Mouse (Mus musculus): ENCODE measurements around the gene Rps6kb1. TPM values are rescaled to one million over a fixed set of nuclear protein-coding genes. Genes with fewer than 3 reads are reported as not detected.

Rps6kb1 gene
- polyA plus RNA-seq, 1 experiment from 2014 or later, result 66.4 TPM

DNA sequence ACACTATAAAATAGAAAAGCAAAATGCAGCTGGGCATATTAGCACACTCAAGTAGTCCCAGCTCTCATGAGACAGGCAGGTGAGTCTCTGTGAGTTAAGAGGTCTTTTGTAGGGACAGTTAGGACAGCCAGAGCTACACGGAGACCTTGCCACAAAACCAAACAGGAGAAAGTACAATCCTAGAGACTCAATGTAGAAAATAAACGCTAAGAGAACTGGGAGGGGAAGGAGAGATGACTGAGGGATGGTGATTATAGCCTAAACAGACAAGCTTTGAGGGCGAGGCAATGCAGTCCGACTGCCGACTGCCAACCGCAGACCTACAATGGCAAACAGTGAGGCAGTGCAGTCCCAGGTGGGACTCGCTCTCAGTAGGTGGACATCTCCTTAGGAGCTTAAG, 43.2 kb upstream of the Rps6kb1 start:
- 42% methylated on average over 7 of the region's 7 CpGs for WGBS
- no peak overlapping the region for H3K4me2 ChIP-seq (ENCODE audit: low read depth, low read length, severe bottlenecking)
- no peak overlapping the region for H3K4me3 ChIP-seq (ENCODE audit: low read depth, low read length)
- H3K4me1 ChIP-seq (replicated peaks; ENCODE audit: control insufficient read depth, insufficient read depth, low read length), result no peaks in the 10 kb centered on the region
- H3K9me3 ChIP-seq (ENCODE audit: control insufficient read depth, low read length), result no peaks in the 10 kb centered on the region
- H3K27me3 ChIP-seq (ENCODE audit: control insufficient read depth, insufficient read depth, low read length), result no peaks in the 10 kb centered on the region
- ATAC-seq (replicated peaks; ENCODE audit: low FRiP score) (no peak), DNase-seq (ENCODE audit: low spot score) (no peak)
- no peak overlapping the region for H3K9ac ChIP-seq (ENCODE audit: low read length)
- H3K27ac ChIP-seq (ENCODE audit: low read depth, low read length), result no peak overlapping the region
- H3K36me3 ChIP-seq (ENCODE audit: control insufficient read depth, insufficient read depth, low read length), result no peaks in the 10 kb centered on the region

GRCm38 (mm10) chr11:86586868-86587792, 42.5 kb upstream of the Rps6kb1 start:
- WGBS, result 16% methylated on average over 15 of the region's 15 CpGs
- Histone ChIP-seq H3K36me3 (ENCODE audit: control insufficient read depth, insufficient read depth, low read length) (no peaks in the 10 kb centered on the region), H3K27me3 (ENCODE audit: control insufficient read depth, insufficient read depth, low read length) (no peaks in the 10 kb centered on the region), H3K4me1 (replicated peaks; ENCODE audit: control insufficient read depth, insufficient read depth, low read length) (no peaks in the 10 kb centered on the region), H3K4me2 (ENCODE audit: low read depth, low read length, severe bottlenecking) (peak overlapping the region; percentile 18; the same call in 1 of the 2 replicates), H3K4me3 (ENCODE audit: low read depth, low read length) (no peak overlapping the region), H3K9ac (ENCODE audit: low read length) (no peak overlapping the region), H3K9me3 (ENCODE audit: control insufficient read depth, low read length) (no peaks in the 10 kb centered on the region), H3K27ac (ENCODE audit: low read depth, low read length) (no peak overlapping the region)
- ATAC-seq (replicated peaks; ENCODE audit: low FRiP score) (no peak), DNase-seq (ENCODE audit: low spot score) (no peak)

DNA sequence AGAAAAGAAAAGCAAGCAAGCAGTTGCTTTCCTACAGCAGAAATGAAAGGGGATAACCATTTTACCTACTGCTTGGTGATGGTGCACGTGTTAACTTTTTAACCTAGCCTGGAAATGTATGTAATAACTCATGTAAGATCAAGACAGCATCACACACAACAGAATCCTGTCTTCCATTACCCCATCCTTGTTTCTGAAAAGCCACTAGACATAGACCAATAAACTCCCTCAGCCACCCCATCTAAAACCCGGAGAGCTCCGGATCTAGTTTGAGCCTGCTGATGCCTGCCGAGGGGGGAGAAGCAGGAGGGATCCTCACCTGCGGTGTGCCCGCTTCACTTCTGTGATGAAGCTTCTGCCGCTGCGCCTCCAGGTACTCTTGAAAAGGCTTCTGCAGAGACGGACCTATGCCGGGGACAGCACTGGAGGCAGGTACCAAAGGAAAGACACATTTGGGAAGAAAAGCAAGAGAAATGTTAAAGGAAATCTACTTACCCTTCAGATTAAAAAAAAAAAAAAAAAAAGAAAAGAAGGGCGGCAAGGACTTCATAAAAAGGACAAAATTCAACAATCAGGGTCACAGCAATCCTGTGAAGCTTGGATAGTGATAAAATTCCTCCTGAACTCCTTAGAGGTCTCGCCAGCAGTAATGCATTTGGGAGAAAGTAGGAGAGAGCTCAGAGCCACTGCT, 41.7 kb upstream of the Rps6kb1 start:
- Histone ChIP-seq H3K27ac (ENCODE audit: low read depth, low read length) (no peak overlapping the region), H3K9me3 (ENCODE audit: control insufficient read depth, low read length) (no peaks in the 10 kb centered on the region), H3K36me3 (ENCODE audit: control insufficient read depth, insufficient read depth, low read length) (no peaks in the 10 kb centered on the region), H3K4me3 (ENCODE audit: low read depth, low read length) (no peak overlapping the region), H3K27me3 (ENCODE audit: control insufficient read depth, insufficient read depth, low read length) (no peaks in the 10 kb centered on the region), H3K4me1 (replicated peaks; ENCODE audit: control insufficient read depth, insufficient read depth, low read length) (no peaks in the 10 kb centered on the region), H3K4me2 (ENCODE audit: low read depth, low read length, severe bottlenecking) (no peak overlapping the region), H3K9ac (ENCODE audit: low read length) (no peak overlapping the region)
- DNase-seq (ENCODE audit: low spot score) (no peak), ATAC-seq (replicated peaks; ENCODE audit: low FRiP score) (no peak)
- 23% methylated on average over 12 of the region's 12 CpGs for WGBS

DNA sequence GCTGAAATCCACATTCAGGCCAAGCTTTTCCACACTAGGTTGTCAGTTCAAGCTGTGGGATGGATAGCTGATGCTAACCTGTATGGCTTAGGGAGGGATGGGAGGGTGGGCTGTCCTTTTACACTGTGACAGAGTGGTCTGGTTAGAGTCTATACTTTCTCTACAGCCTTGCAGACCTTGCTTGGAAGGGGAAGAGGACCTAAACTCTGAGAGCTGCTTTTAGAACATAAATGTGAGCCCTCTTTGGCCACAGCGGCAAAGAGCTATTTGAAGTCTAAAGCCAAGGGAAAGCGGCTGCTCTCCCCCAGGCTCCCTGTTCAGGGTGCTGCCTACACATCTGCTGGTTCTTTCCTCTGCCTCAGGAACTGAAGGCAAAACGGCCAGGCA, 41.0 kb upstream of the Rps6kb1 start:
- no peak overlapping the region for H3K4me2 ChIP-seq (ENCODE audit: low read depth, low read length, severe bottlenecking)
- no peak overlapping the region for H3K27ac ChIP-seq (ENCODE audit: low read depth, low read length)
- no peak overlapping the region for H3K4me3 ChIP-seq (ENCODE audit: low read depth, low read length)
- H3K9ac ChIP-seq (ENCODE audit: low read length), result no peak overlapping the region
- DNase-seq (ENCODE audit: low spot score) (no peak), ATAC-seq (replicated peaks; ENCODE audit: low FRiP score) (no peak)
- no peaks in the 10 kb centered on the region for H3K4me1 ChIP-seq (replicated peaks; ENCODE audit: control insufficient read depth, insufficient read depth, low read length)
- H3K27me3 ChIP-seq (ENCODE audit: control insufficient read depth, insufficient read depth, low read length), result no peaks in the 10 kb centered on the region
- no peaks in the 10 kb centered on the region for H3K36me3 ChIP-seq (ENCODE audit: control insufficient read depth, insufficient read depth, low read length)
- H3K9me3 ChIP-seq (ENCODE audit: control insufficient read depth, low read length), result no peaks in the 10 kb centered on the region
- WGBS, result 39% methylated on average over 3 of the region's 3 CpGs

DNA sequence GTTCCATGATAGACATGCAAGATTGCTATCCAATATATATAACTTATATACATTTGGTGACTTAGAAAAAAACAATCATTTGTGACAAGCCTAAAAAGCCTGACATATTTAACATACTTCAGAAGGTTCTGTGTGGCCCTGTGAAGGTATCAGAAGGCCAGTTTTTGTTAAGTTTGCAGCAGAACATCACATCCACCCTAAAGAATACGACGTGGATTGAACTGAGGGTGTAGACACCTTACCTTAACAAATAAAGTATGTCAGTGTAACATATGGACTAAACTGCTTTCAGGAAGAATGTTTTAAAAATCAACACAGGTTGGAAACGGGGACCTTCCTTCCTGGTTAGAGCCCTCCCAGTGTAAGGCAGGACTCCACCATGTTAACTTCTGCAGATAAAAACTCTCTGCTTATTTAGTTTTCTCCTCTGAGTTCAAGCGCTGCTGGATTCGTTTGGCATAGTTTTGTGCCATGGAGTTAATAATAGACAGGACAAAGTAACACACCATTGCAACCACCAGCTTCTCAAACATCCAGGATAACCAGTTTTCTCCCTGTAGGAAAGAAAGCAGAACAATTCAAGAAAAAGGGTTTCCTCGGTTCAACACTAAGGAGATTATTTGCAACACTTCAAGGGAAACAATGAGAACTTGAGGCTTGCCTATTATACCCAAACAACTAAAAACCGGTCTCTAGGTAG, 40.4 kb upstream of the Rps6kb1 start:
- WGBS, result 68% methylated on average over 7 of the region's 7 CpGs
- Histone ChIP-seq H3K4me3 (ENCODE audit: low read depth, low read length) (no peak overlapping the region), H3K36me3 (ENCODE audit: control insufficient read depth, insufficient read depth, low read length) (no peaks in the 10 kb centered on the region), H3K4me1 (replicated peaks; ENCODE audit: control insufficient read depth, insufficient read depth, low read length) (no peaks in the 10 kb centered on the region), H3K9ac (ENCODE audit: low read length) (no peak overlapping the region), H3K27me3 (ENCODE audit: control insufficient read depth, insufficient read depth, low read length) (no peaks in the 10 kb centered on the region), H3K27ac (ENCODE audit: low read depth, low read length) (no peak overlapping the region), H3K9me3 (ENCODE audit: control insufficient read depth, low read length) (no peaks in the 10 kb centered on the region), H3K4me2 (ENCODE audit: low read depth, low read length, severe bottlenecking) (no peak overlapping the region)
- no peak for DNase-seq (ENCODE audit: low spot score)
- no peak for ATAC-seq (replicated peaks; ENCODE audit: low FRiP score)

DNA sequence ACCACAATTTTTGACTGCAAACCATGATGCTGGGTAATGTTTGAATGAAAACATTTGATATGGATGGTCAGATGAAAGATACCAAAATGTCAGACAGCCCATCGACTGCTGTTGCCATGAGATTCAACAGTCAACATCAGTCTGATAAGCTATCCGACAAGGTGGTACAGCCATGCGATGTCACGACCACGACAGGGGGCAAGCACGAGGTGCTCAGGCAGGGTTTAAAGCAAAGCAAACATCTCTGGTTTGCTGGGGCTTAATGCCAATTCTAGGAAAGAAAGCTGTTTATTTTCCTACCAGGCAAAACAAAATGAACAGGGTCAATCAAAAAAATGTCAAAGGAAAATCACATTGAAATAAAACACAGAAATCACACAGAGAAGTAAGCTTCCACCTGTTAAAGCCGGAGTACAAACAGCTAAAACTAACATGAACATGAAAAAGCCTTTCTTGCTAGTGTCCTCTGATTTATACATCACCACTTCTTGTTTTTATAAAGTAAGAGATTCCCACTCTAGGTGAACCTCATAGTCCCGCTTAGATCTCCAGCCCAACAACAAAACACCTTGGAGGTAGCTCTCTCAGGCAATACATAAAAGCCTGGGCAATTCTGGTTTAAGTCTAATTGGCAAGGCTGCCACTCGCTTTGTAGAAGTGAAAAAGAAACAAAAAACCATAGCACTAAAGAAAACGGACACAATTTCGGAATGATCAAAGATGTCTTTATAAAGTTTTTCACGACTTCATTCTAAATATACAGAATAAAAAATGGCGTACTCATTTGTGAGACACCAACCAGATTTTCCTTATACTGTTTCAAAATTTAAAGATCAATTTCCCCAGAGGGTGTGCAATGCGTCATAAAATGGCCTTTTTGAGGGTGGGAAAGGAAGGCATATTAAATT, 39.6 kb upstream of the Rps6kb1 start:
- 91% methylated on average over 14 of the region's 14 CpGs for WGBS
- Histone ChIP-seq H3K4me2 (ENCODE audit: low read depth, low read length, severe bottlenecking) (no peak overlapping the region), H3K9me3 (ENCODE audit: control insufficient read depth, low read length) (no peaks in the 10 kb centered on the region), H3K27ac (ENCODE audit: low read depth, low read length) (no peak overlapping the region), H3K36me3 (ENCODE audit: control insufficient read depth, insufficient read depth, low read length) (no peaks in the 10 kb centered on the region), H3K27me3 (ENCODE audit: control insufficient read depth, insufficient read depth, low read length) (no peaks in the 10 kb centered on the region), H3K9ac (ENCODE audit: low read length) (no peak overlapping the region), H3K4me3 (ENCODE audit: low read depth, low read length) (no peak overlapping the region), H3K4me1 (replicated peaks; ENCODE audit: control insufficient read depth, insufficient read depth, low read length) (no peaks in the 10 kb centered on the region)
- no peak for ATAC-seq (replicated peaks; ENCODE audit: low FRiP score)
- no peak for DNase-seq (ENCODE audit: low spot score)

DNA sequence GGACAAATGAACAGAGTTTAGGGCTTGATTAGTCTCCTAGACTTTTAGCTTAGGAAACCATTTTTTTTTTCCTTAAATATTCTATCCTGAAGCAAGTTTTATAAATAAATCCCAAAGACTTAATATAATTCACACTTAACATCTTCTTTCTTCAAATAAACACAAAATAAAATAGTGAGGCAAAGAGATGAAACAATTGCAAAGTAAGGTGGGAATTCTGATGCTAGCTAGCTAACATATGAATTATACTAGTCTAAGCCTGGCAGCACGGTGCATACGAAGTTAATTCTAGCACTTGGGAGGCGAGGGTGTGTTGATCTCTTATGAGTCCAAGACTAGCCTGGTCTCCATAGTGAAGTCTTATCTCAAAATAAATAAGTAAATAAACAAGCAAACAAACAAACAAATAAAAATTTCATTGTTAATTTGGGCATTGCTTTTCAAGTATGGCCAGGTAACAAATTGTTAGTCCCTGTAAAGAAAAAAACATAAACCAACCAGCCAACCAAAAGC, 38.8 kb upstream of the Rps6kb1 start:
- 88% methylated on average over 3 of the region's 3 CpGs for WGBS
- H3K27me3 ChIP-seq (ENCODE audit: control insufficient read depth, insufficient read depth, low read length), result no peaks in the 10 kb centered on the region
- no peaks in the 10 kb centered on the region for H3K9me3 ChIP-seq (ENCODE audit: control insufficient read depth, low read length)
- no peak for ATAC-seq (replicated peaks; ENCODE audit: low FRiP score)
- no peaks in the 10 kb centered on the region for H3K4me1 ChIP-seq (replicated peaks; ENCODE audit: control insufficient read depth, insufficient read depth, low read length)
- H3K27ac ChIP-seq (ENCODE audit: low read depth, low read length), result no peak overlapping the region
- no peak overlapping the region for H3K4me2 ChIP-seq (ENCODE audit: low read depth, low read length, severe bottlenecking)
- no peak for DNase-seq (ENCODE audit: low spot score)
- H3K9ac ChIP-seq (ENCODE audit: low read length), result no peak overlapping the region
- no peaks in the 10 kb centered on the region for H3K36me3 ChIP-seq (ENCODE audit: control insufficient read depth, insufficient read depth, low read length)
- no peak overlapping the region for H3K4me3 ChIP-seq (ENCODE audit: low read depth, low read length)

All from forebrain, embryonic 11.5 days (tissue).